Mouse (Mus musculus) neural tube, embryonic 11.5 days (tissue): Measurements from ENCODE around the gene Ppp1r7. TPM values are rescaled to one million over a fixed set of nuclear protein-coding genes. Genes with fewer than 3 reads are reported as not detected.

Experiments used
- ATAC-seq: fragments of 200-750 bp; cut with Nextera tagmentation; 2 replicates; pipeline ENCODE4 v1.8.0; 2017; ENCODE audit warnings: moderate number of reproducible peaks, mild to moderate bottlenecking, moderate TSS enrichment, moderate library complexity; ENCODE audit not compliant: insufficient read depth, low FRiP score, low TSS enrichment
- DNase-seq: peaks from one replicate; pipeline ENCODE4 v3.0.0-alpha.2; 2015; ENCODE audit warnings: low spot score
- H3K27ac ChIP-seq: fragments of 300-500 bp; sonication (generic); 2 replicates; pipeline ENCODE4 v1.5.1; 2014; ENCODE audit warnings: low read depth, mild to moderate bottlenecking, low read length
- H3K27me3 ChIP-seq: fragments of 300-500 bp; sonication (generic); 2 replicates; pipeline ENCODE4 v1.6.1; 2014; ENCODE audit warnings: mild to moderate bottlenecking, low read length, mixed read lengths; ENCODE audit not compliant: control insufficient read depth, insufficient read depth
- H3K36me3 ChIP-seq: fragments of 300-500 bp; sonication (generic); 2 replicates; pipeline ENCODE4 v1.6.1; 2014; ENCODE audit warnings: mild to moderate bottlenecking, low read length, moderate library complexity, mixed read lengths; ENCODE audit not compliant: control insufficient read depth, insufficient read depth
- H3K4me1 ChIP-seq: fragments of 300-500 bp; sonication (generic); 2 replicates; pipeline ENCODE4 v1.6.1; 2014; ENCODE audit warnings: low read length, mixed read lengths; ENCODE audit not compliant: control insufficient read depth, insufficient read depth
- H3K4me2 ChIP-seq: fragments of 300-500 bp; sonication (generic); 2 replicates; pipeline ENCODE4 v1.6.1; 2014; ENCODE audit warnings: low read depth, mild to moderate bottlenecking, moderate library complexity
- H3K4me3 ChIP-seq: fragments of 300-500 bp; sonication (generic); 2 replicates; pipeline ENCODE4 v1.5.1; 2014; ENCODE audit warnings: low read depth, low read length
- H3K9ac ChIP-seq: fragments of 300-500 bp; sonication (generic); 2 replicates; pipeline ENCODE4 v1.6.1; 2014; ENCODE audit warnings: mild to moderate bottlenecking, low read length
- H3K9me3 ChIP-seq: fragments of 300-500 bp; sonication (generic); 2 replicates; pipeline ENCODE4 v1.6.1; 2016; ENCODE audit warnings: low read length; ENCODE audit not compliant: control insufficient read depth
- WGBS: fragments of 180-500 bp; shearing (Covaris S2); extraction: QIAGEN DNeasy Blood & Tissue Kit; methylation state at CpG from one replicate; pipeline ENCODE4 v1.1.7; 2014; 5-methylcytosine and 5-hydroxymethylcytosine counted together
- polyA plus RNA-seq: library from polyadenylated mRNA; unstranded; fragments of >200 nt; fragmentation: Nextera tagmentation; extraction: Ambion mirVana; gene quantifications from 2 replicates; pipeline ENCODE4 v1.2.1, GENCODE M21; 2014

Ppp1r7 gene
- polyA plus RNA-seq, 1 experiment from 2014 or later = 79.0 TPM

DNA sequence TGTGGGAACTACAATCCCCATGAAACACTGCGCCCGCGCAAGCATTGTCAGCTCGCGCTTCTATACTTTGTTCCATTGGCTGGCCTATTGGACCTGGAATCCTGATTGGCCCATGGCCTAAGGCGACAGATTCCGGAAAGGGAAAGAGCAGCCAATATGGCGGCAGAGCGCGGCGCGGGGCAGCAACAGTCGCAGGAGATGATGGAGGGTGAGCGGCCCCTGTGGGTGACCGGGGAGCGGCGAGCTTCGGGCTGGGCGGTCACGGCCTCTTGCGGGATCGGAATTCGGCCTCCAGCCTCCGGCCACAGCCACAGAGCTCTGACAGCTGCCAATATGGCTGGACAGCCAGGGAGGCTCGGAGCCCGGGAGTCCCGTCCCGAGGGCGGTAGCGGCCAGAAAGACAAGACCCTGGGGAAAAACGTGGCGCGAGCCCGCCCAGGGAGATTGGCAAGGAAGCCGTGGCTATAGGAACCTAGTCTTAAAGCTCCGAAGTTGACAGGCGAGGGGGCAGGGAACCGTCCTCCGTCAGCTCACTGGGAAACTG is 922 bp downstream of the Ppp1r7 start:
- Histone ChIP-seq H3K4me1 (peaks cover 8% of the 10 kb centered on the region), H3K4me3 (peak overlapping the region; percentile 59), H3K27me3 (no peaks in the 10 kb centered on the region), H3K4me2 (peak overlapping the region; percentile 77), H3K9ac (peak overlapping the region; percentile 63), H3K27ac (no peak overlapping the region), H3K36me3 (peaks cover 2% of the 10 kb centered on the region; the same call in 1 of the 2 replicates), H3K9me3 (no peaks in the 10 kb centered on the region)
- ATAC-seq (peak; percentile 97), DNase-seq (peak; percentile 93)
- under 1% methylated on average over 39 of the region's 39 CpGs for WGBS

- Histone ChIP-seq H3K36me3 (peaks cover 7% of the 10 kb centered on the region; the same call in 1 of the 2 replicates), H3K4me2 (no peak overlapping the region), H3K4me3 (no peak overlapping the region), H3K27ac (no peak overlapping the region), H3K27me3 (no peaks in the 10 kb centered on the region), H3K4me1 (peaks cover 8% of the 10 kb centered on the region), H3K9ac (no peak overlapping the region), H3K9me3 (no peaks in the 10 kb centered on the region)
- DNase-seq (no peak), ATAC-seq (no peak)
- 93% methylated on average over 5 of the region's 5 CpGs for WGBS
Observed at GRCm38 (mm10) chr1:93347176-93347575, 4.5 kb downstream of the Ppp1r7 start.

- no peak overlapping the region for H3K4me2 ChIP-seq
- peaks cover 11% of the 10 kb centered on the region; the same call in 1 of the 2 replicates for H3K36me3 ChIP-seq
- peaks cover under 1% of the 10 kb centered on the region for H3K4me1 ChIP-seq
- no peaks in the 10 kb centered on the region for H3K27me3 ChIP-seq
- WGBS = 43% methylated on average over 4 of the region's 4 CpGs
- ATAC-seq = no peak
- no peak for DNase-seq
- H3K4me3 ChIP-seq = no peak overlapping the region
- H3K27ac ChIP-seq = no peak overlapping the region
- H3K9me3 ChIP-seq = no peaks in the 10 kb centered on the region
- no peak overlapping the region for H3K9ac ChIP-seq
Observed at GRCm38 (mm10) chr1:93349701-93350100, 7.0 kb downstream of the Ppp1r7 start.

DNA sequence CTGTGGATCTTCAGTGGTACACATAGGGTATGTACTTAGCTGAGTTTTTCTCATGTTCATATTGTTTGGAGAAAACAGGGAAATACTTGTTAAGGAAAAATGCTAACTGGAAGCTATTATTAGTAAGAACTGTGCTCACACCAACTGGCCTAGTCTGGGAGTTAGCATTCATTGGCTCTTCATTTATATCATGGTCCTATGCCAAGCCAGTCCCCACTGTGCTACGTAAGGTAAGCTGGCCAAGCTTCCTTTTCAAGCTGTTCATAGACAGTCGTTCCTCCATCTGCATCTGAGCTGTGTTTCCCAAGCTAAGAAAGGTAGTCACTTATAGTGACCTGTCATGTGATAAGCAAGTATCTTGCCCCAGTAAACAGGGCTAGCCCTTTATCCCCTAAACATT is 10.1 kb downstream of the Ppp1r7 start:
- Histone ChIP-seq H3K4me1 (no peaks in the 10 kb centered on the region), H3K36me3 (peaks cover 15% of the 10 kb centered on the region)

GRCm38 (mm10) chr1:93362661-93363060 is 20.0 kb downstream of the Ppp1r7 start:
- Histone ChIP-seq H3K4me3 (no peak overlapping the region), H3K27me3 (no peaks in the 10 kb centered on the region), H3K4me2 (no peak overlapping the region), H3K9me3 (no peaks in the 10 kb centered on the region), H3K36me3 (peaks cover 15% of the 10 kb centered on the region), H3K4me1 (no peaks in the 10 kb centered on the region), H3K27ac (no peak overlapping the region), H3K9ac (no peak overlapping the region)
- DNase-seq = no peak
- WGBS = 93% methylated on average over 4 of the region's 4 CpGs
- no peak for ATAC-seq

More for the DNA sequence above, 10.1 kb downstream of the Ppp1r7 start:
- Histone ChIP-seq H3K27ac (no peak overlapping the region), H3K4me2 (no peak overlapping the region), H3K27me3 (no peaks in the 10 kb centered on the region), H3K4me3 (no peak overlapping the region), H3K9me3 (no peaks in the 10 kb centered on the region), H3K9ac (no peak overlapping the region)
- ATAC-seq (no peak), DNase-seq (no peak)
- 95% methylated on average over 2 of the region's 2 CpGs for WGBS

- Histone ChIP-seq H3K4me3 (no peak overlapping the region), H3K9me3 (no peaks in the 10 kb centered on the region), H3K4me1 (no peaks in the 10 kb centered on the region), H3K9ac (no peak overlapping the region), H3K36me3 (peaks cover 15% of the 10 kb centered on the region), H3K27ac (no peak overlapping the region), H3K27me3 (no peaks in the 10 kb centered on the region), H3K4me2 (no peak overlapping the region)
- no peak for ATAC-seq
- DNase-seq = no peak
- 94% methylated on average over 6 of the region's 6 CpGs for WGBS
Observed at GRCm38 (mm10) chr1:93365641-93366040, 23.0 kb downstream of the Ppp1r7 start.

- Histone ChIP-seq H3K27me3 (no peaks in the 10 kb centered on the region), H3K9ac (no peak within 1 kb of the TSS), H3K36me3 (no peaks in the 10 kb centered on the region), H3K4me3 (no peak within 1 kb of the TSS), H3K4me1 (no peaks in the 10 kb centered on the region), H3K9me3 (no peaks in the 10 kb centered on the region), H3K4me2 (no peak within 1 kb of the TSS), H3K27ac (no peak within 1 kb of the TSS)
- 84% methylated on average over 4 of the region's 4 CpGs for WGBS
- no peak for ATAC-seq
- no peak for DNase-seq
Observed at GRCm38 (mm10) chr1:93373665-93374064, 31.0 kb downstream of the Ppp1r7 start, which contains the start of gene Ano7. Ano7 (plus strand) TSS chr1:93373930.

DNA sequence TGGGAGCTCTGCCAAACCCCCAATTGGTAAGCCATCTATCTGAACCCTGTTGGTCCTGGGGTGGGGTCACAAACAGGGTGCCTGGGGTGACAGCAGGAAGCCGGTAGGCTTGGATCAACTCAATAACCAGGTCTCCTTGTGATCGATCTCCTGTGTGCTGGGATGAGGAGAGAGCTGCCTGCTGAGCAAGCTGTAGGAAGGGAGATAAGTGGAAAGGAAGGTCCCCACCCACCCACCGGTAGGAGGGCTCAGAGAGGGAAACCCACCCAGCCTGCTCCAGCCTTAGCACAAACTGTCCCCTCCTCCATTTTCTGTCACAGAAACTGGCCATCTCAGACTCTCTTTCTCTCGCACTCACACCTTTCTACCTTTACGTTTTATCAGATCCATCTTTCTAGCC is 34.7 kb downstream of the Ppp1r7 start:
- DNase-seq = no peak
- Histone ChIP-seq H3K4me2 (no peak overlapping the region), H3K4me3 (no peak overlapping the region), H3K4me1 (no peaks in the 10 kb centered on the region), H3K36me3 (no peaks in the 10 kb centered on the region), H3K9ac (no peak overlapping the region), H3K9me3 (no peaks in the 10 kb centered on the region), H3K27ac (no peak overlapping the region), H3K27me3 (no peaks in the 10 kb centered on the region)
- ATAC-seq = no peak
- 81% methylated on average over 5 of the region's 5 CpGs for whole genome bisulfite sequencing

DNA sequence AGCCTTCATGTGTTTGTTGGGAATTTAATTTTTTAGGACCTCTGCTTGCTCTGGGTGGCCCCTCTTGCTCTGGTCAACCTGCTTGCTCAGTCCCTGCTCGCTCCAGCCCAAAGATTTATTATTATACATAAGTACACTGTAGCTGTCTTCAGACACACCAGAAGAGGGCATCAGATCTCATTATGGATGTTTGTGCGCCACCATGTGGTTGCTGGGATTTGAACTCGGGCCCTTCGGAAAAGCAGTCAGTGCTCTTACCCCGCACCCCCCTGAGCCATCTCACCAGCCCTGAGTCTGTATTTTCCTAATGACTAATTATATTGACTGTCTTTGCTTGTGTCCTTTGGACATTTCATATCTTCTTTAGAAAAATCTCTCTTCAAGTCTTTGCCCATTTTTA is 36.5 kb downstream of the Ppp1r7 start:
- no peak overlapping the region for H3K4me2 ChIP-seq
- H3K27ac ChIP-seq = no peak overlapping the region
- H3K9ac ChIP-seq = no peak overlapping the region
- no peak for ATAC-seq
- WGBS = 75% methylated on average over 5 of the region's 5 CpGs
- H3K9me3 ChIP-seq = no peaks in the 10 kb centered on the region
- no peak for DNase-seq
- no peak overlapping the region for H3K4me3 ChIP-seq
- H3K4me1 ChIP-seq = no peaks in the 10 kb centered on the region
- no peaks in the 10 kb centered on the region for H3K36me3 ChIP-seq
- H3K27me3 ChIP-seq = no peaks in the 10 kb centered on the region
